Mouse (Mus musculus) forebrain, postnatal 0 days (tissue): ENCODE measurements around the gene Scyl2. TPM values are rescaled to one million over a fixed set of nuclear protein-coding genes. Genes with fewer than 3 reads are reported as not detected.

ENCODE experiments used
- ATAC-seq: fragments of 200-750 bp; cut with Nextera tagmentation; 2 replicates; pipeline ENCODE4 v1.8.0; 2017; ENCODE audit warnings: mild to moderate bottlenecking, moderate library complexity
- DNase-seq: peaks from one replicate; pipeline ENCODE4 v3.0.0-alpha.2; 2015
- H3K27ac ChIP-seq: fragments of 300-500 bp; sonication (generic); 2 replicates; pipeline ENCODE4 v1.5.1; 2014; ENCODE audit warnings: low read depth, mild to moderate bottlenecking, antibody characterized with exemption, low read length, moderate library complexity, mixed read lengths
- H3K27me3 ChIP-seq: fragments of 300-500 bp; sonication (generic); 2 replicates; pipeline ENCODE4 v1.6.1; 2014; ENCODE audit warnings: mild to moderate bottlenecking, low read length, mixed read lengths; ENCODE audit not compliant: insufficient read depth
- H3K36me3 ChIP-seq: fragments of 300-500 bp; sonication (generic); 2 replicates; pipeline ENCODE4 v1.6.1; 2014; ENCODE audit warnings: mild to moderate bottlenecking, moderate library complexity; ENCODE audit not compliant: insufficient read depth
- H3K4me1 ChIP-seq: fragments of 300-500 bp; sonication (generic); 2 replicates; pipeline ENCODE4 v1.6.1; 2014; ENCODE audit warnings: antibody characterized with exemption; ENCODE audit not compliant: insufficient read depth
- H3K4me2 ChIP-seq: fragments of 300-500 bp; sonication (generic); 2 replicates; pipeline ENCODE4 v1.6.1; 2014; ENCODE audit warnings: low read depth, mild to moderate bottlenecking, moderate library complexity
- H3K4me3 ChIP-seq: fragments of 300-500 bp; sonication (generic); 2 replicates; pipeline ENCODE4 v1.5.1; 2014; ENCODE audit warnings: low read depth, low read length, mixed read lengths
- H3K9ac ChIP-seq: fragments of 300-500 bp; sonication (generic); 2 replicates; pipeline ENCODE4 v1.6.1; 2014; ENCODE audit warnings: mild to moderate bottlenecking
- H3K9me3 ChIP-seq: fragments of 300-500 bp; sonication (generic); 2 replicates; pipeline ENCODE4 v1.6.1; 2016; ENCODE audit warnings: low read length
- CTCF ChIP-seq: sonication (generic); IDR thresholded peaks from 2 replicates; pipeline ENCODE4 v1.5.1; 2016; ENCODE audit warnings: antibody characterized with exemption, control low read depth, low read depth
- WGBS: fragments of 180-500 bp; shearing (Covaris S2); extraction: QIAGEN DNeasy Blood & Tissue Kit; methylation state at CpG from one replicate; pipeline ENCODE4 v1.1.7; 2014; 5-methylcytosine and 5-hydroxymethylcytosine counted together
- polyA plus RNA-seq: library from polyadenylated mRNA; unstranded; fragments of >200 nt; fragmentation: Nextera tagmentation; extraction: Ambion mirVana; gene quantifications from 2 replicates; pipeline ENCODE4 v1.2.1, GENCODE M21; 2015
- total RNA-seq: library from RNA; depleted of rRNA; stranded (reverse); fragments of >200 nt; gene quantifications from 2 replicates; pipeline ENCODE4 v1.2.3, GENCODE M21; 2014; rRNA removed

Scyl2 gene
- 39.9 and 43.9 TPM in 2 replicates for total RNA-seq
- polyA plus RNA-seq: 3.1 and 5.9 TPM in 2 replicates

- Histone ChIP-seq H3K27ac (peak within 1 kb of the TSS; percentile 83), H3K4me1 (peaks cover 10% of the 10 kb centered on the region; the same call in 1 of the 2 replicates), H3K36me3 (no peaks in the 10 kb centered on the region; the same call in 1 of the 2 replicates), H3K9ac (peak within 1 kb of the TSS; percentile 97), H3K4me3 (peak within 1 kb of the TSS; percentile 100), H3K4me2 (peak within 1 kb of the TSS; percentile 62), H3K27me3 (no peaks in the 10 kb centered on the region), H3K9me3 (no peaks in the 10 kb centered on the region)
- no peak; the same call in 1 of the 2 replicates for TF ChIP-seq CTCF
- ATAC-seq (peak; percentile 99), DNase-seq (peak; percentile 96)
- WGBS: 6% methylated on average over 31 of the region's 31 CpGs
Observed at GRCm38 (mm10) chr10:89686139-89686808, at the start of gene Scyl2. TSS of gene Scyl2 (minus strand) at chr10:89686285.

GRCm38 (mm10) chr10:89732001-89732794 is 46.1 kb upstream of the Scyl2 start, which contains the start of gene Actr6:
TSS of gene Actr6 (minus strand) at chr10:89732295.
- peak; percentile 96 for DNase-seq
- H3K4me1 ChIP-seq: 0 out of 2 replicates have a peak, but pooled peaks cover 10% of the 10 kb centered on the region
- ATAC-seq: peak; percentile 100
- peak within 1 kb of the TSS; percentile 76 for H3K27ac ChIP-seq
- no peaks in the 10 kb centered on the region for H3K27me3 ChIP-seq
- no peaks in the 10 kb centered on the region for H3K9me3 ChIP-seq
- WGBS: 2% methylated on average over 49 of the region's 49 CpGs
- TF ChIP-seq CTCF: no peak; the same call in 1 of the 2 replicates
- H3K9ac ChIP-seq: peak within 1 kb of the TSS; percentile 58
- peak within 1 kb of the TSS; percentile 53 for H3K4me2 ChIP-seq
- H3K4me3 ChIP-seq: peak within 1 kb of the TSS; percentile 60
- 0 out of 2 replicates have a peak, but pooled peaks cover 3% of the 10 kb centered on the region for H3K36me3 ChIP-seq

- WGBS: 8% methylated on average over 5 of the region's 5 CpGs
- Histone ChIP-seq H3K4me2 (peak overlapping the region; percentile 45), H3K4me3 (peak overlapping the region; percentile 60), H3K27me3 (no peaks in the 10 kb centered on the region), H3K9ac (peak overlapping the region; percentile 58), H3K4me1 (0 out of 2 replicates have a peak, but pooled peaks cover 10% of the 10 kb centered on the region), H3K9me3 (no peaks in the 10 kb centered on the region), H3K27ac (peak overlapping the region; percentile 76; the same call in 1 of the 2 replicates), H3K36me3 (peaks cover 7% of the 10 kb centered on the region)
- peak; percentile 5 for DNase-seq
- TF ChIP-seq CTCF: no peak
- ATAC-seq: no peak
Observed at GRCm38 (mm10) chr10:89731341-89731740, 45.3 kb upstream of the Scyl2 start.

GRCm38 (mm10) chr10:89730386-89730785 is 44.3 kb upstream of the Scyl2 start:
- ATAC-seq (no peak), DNase-seq (no peak)
- 84% methylated on average over 6 of the region's 6 CpGs for WGBS
- H3K36me3 ChIP-seq: peaks cover 13% of the 10 kb centered on the region
- TF ChIP-seq CTCF: no peak
- no peaks in the 10 kb centered on the region for H3K9me3 ChIP-seq
- no peak overlapping the region for H3K9ac ChIP-seq
- no peak overlapping the region for H3K27ac ChIP-seq
- H3K4me1 ChIP-seq: 0 out of 2 replicates have a peak, but pooled peaks cover 10% of the 10 kb centered on the region
- no peak overlapping the region for H3K4me2 ChIP-seq
- H3K27me3 ChIP-seq: no peaks in the 10 kb centered on the region
- no peak overlapping the region for H3K4me3 ChIP-seq

GRCm38 (mm10) chr10:89722247-89723195 is 36.4 kb upstream of the Scyl2 start:
- Histone ChIP-seq H3K27ac (no peak overlapping the region), H3K27me3 (no peaks in the 10 kb centered on the region), H3K9me3 (no peaks in the 10 kb centered on the region), H3K36me3 (peaks cover 33% of the 10 kb centered on the region), H3K4me1 (no peaks in the 10 kb centered on the region), H3K4me2 (no peak overlapping the region), H3K4me3 (no peak overlapping the region), H3K9ac (no peak overlapping the region)
- DNase-seq (no peak), ATAC-seq (no peak)
- no peak for TF ChIP-seq CTCF
- WGBS: 93% methylated on average over 14 of the region's 14 CpGs

GRCm38 (mm10) chr10:89720796-89721195 is 34.7 kb upstream of the Scyl2 start:
- Histone ChIP-seq H3K36me3 (peaks cover 31% of the 10 kb centered on the region), H3K27ac (no peak overlapping the region), H3K27me3 (no peaks in the 10 kb centered on the region), H3K9ac (no peak overlapping the region), H3K4me3 (no peak overlapping the region), H3K4me2 (no peak overlapping the region), H3K4me1 (no peaks in the 10 kb centered on the region), H3K9me3 (no peaks in the 10 kb centered on the region)
- DNase-seq (no peak), ATAC-seq (no peak)
- WGBS: 96% methylated on average over 3 of the region's 3 CpGs
- no peak for TF ChIP-seq CTCF
